Mouse (Mus musculus) cerebellum, adult 2 months (tissue): ENCODE measurements around the gene 2610507B11Rik.

Experiments used
- CTCF ChIP-seq: fragments of 200-500 bp; IDR thresholded peaks from 2 replicates; pipeline ENCODE4 v1.5.1; 2011; ENCODE audit warnings: low read depth, mild to moderate bottlenecking, control low read depth, low read length, moderate library complexity, borderline replicate concordance; ENCODE audit not compliant: insufficient read depth
- POLR2A ChIP-seq: fragments of 200-500 bp; IDR thresholded peaks from 2 replicates; pipeline ENCODE4 v1.6.1; 2011; ENCODE audit warnings: low read length, control low read depth, borderline replicate concordance; ENCODE audit not compliant: insufficient read depth

DNA sequence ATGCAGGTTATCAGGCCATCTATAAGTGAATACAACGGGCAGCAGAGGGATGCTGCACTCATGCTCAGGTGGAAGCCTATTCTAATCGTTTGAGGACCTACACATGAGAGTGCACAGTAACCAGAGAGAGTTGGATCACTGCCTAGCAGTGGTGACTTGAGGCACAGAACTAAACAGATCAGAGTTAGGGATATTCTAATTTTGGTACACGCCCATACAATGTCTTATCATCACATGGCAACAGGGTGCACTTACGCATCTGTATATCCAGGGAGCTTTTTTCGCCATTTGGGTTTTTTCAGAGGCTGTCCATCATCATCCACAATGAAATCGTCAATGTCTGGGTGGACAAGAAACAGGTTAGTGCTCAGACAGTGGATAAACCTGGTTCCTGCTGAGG, 30.0 kb upstream of the 2610507B11Rik start:
- no peak for TF ChIP-seq CTCF
- no peak for TF ChIP-seq POLR2A
